Mouse (Mus musculus): ENCODE data around the gene Mcm7.
A peak's percentile ranks its signal among the peaks of the same experiment; 100 is the strongest.
"Not testable (repeated sequence)": the region's sequence is repeated elsewhere in the genome, so short reads cannot be mapped to it uniquely, and the experiment has no call there.

Mcm7 gene

DNA sequence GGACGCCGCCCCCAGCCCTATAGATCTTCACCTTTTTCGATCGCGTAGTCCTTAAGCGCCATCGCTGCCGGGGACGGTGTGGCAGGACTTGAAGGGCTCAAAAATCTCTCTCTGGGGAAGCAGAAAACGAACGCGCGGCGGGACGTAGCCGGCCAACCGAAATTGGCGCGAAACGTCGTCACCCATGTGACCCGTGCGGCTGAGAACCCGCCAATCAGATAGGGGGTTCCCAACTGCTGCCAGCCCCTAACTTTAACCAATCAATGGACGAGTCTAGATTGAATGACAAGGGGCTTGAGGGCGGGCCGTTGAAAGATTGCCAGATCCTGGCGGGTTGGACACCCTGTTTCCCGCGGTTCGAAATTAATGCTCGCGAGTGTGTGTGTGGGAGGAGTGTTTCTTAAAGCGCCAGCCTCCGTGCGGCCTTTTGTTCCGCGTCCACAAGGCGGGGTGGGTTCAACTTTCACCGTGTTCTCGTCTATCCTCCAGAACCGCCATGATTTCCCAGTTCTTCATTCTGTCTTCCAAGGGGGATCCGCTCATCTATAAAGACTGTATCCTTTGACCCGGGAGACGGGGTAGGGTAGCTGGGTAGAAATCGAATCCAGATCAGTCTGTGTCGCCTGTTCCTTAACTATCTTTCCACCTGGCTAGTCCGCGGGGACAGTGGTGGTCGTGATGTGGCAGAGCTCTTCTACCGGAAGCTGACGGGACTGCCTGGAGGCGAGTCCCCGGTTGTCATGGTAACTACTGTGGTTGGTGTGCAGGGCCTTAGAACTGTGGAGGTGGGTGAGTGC, at the start of gene Mcm7, which contains the start of gene Ap4m1:
Mcm7 (minus strand) TSS at position 728 of the 797 bp plus-strand sequence.
Ap4m1 (plus strand) TSS at position 308 of the 797 bp plus-strand sequence.
- peak; percentile 99 for DNase-seq

DNA sequence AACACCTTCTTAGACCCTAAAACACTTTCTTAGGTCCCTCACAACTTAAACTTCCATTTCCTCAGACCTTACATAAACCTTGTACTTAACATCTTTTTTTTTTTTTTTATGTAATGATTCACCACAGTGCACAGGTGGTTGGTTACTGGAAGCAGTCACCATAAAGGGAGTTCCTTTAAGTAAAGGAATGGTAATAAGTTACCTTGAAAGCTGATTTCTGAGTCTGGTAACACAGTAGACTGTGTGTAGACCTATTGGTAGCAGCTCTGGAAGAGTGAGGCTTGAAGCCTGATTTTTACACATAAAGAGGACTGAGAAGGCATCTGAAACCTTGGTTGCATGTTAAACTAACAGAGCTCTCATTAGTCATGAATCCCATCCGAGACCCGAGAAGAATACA, 47.6 kb upstream of the Mcm7 start:
- DNase-seq, result no peak

DNA sequence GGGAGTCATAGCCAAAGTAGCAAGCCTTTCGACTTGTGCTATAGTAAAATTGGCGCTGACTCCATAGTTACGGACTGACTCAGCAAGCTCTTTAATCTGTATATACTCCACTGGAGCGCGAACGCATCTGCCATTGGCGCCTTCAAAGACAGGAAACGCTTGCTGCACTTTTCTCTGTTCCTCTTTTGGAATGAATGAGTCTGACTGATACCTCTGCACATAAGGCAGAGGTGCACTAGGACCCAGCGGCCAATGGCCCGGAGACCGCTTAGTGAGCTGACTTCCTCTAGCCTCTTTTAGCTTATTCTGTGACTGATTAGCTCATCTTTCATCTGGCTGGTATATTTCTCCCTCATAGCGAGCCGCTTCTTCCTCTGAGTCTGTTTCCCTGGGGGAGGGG, 44.4 kb upstream of the Mcm7 start:
- not testable (repeated sequence) for DNase-seq

DNA sequence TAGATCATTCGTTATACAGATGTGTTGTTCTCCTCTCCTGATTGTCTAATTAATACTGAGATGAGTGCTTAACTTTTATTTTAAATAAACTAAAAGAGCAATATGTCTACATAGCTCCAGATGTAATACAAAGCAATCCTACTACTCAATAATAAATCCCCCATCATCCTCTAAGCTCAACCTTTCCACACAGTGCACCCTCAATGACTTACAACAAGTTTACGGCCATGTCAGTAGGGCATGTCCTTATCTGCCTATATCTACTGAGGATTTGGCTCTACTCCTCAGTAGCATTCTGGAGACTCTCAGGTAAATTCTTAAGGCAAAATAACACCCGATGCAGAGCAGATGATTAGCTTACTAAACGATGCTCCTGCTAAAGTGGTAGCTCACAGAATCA, 35.7 kb upstream of the Mcm7 start:
- DNase-seq, result no peak

DNA sequence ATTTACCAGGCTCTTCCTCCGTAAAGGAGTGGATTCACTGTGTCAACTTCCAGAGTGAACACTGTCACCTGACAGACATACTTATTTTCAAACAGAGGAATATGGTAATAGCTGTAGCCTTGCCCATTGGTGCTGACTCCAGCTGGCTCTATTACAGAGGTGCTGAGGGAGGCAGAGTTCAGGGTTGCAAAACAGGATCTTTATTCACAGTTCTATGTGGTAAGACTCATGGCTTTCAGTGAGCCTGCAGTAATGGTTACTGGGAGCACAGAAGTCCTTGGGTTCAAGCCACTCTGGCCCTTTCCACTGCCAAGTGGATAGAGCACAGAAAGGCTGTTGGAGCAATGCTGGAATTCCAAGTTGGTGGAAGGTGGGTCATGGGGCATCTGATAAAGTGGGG, 35.0 kb upstream of the Mcm7 start:
- no peak for DNase-seq

DNA sequence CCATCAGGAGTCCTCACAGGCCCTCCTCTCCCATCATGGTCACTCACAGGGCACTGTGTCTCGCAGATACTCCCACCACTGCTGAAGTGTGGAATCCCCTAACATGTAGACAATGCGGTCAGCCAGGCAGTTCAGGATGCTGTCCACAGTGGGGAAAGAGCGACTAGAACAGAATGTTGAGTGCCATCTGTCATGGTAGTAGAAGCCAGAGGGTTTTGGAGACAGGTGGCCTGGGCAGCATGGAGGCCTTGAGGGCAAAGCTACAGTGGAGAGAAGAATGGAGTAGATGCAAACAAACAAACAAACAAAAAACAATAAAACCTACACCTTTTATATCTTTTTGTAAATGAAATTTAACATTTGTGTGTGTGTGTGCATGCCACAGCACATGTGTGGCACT, 29.9 kb upstream of the Mcm7 start:
- DNase-seq, result no peak

DNA sequence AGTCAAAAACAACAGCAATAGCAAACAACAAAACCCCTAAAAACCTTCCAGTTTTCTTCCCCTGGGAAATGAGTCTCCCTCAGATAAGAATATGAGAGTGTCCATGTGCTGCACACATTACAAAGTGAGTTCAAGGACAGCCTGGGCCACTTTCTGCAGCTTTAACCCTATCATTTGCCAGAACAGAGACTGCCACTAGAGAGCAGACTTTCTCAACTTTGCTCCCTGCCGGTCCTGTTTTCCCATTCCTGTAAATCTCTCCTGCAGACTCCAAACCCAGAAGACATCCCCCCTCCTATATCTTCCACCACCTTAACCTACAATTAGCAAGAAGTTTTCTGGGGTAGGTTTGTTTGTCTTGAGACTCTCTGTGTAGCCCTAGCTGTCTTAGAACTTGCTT, 27.4 kb upstream of the Mcm7 start:
- no peak for DNase-seq

DNA sequence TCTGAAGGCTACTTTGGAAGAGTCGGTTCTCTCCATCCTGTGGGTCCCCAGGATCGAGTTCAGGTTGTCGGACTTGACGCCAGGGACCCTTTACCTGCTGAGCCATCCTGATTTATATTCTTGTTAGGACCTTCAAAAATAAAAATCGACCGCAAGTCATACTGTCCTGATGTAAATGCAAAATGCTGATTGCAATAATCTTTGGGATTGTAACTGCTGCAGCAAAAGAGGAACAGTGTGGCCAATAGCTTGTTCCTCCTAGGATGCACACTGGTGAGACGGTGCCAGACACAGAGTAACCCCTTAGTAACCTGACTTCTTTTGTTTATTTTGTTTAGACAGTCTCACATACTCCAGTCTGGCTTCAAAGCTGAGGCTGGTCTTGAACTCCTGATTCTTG, 23.2 kb upstream of the Mcm7 start:
- DNase-seq, result no peak

DNA sequence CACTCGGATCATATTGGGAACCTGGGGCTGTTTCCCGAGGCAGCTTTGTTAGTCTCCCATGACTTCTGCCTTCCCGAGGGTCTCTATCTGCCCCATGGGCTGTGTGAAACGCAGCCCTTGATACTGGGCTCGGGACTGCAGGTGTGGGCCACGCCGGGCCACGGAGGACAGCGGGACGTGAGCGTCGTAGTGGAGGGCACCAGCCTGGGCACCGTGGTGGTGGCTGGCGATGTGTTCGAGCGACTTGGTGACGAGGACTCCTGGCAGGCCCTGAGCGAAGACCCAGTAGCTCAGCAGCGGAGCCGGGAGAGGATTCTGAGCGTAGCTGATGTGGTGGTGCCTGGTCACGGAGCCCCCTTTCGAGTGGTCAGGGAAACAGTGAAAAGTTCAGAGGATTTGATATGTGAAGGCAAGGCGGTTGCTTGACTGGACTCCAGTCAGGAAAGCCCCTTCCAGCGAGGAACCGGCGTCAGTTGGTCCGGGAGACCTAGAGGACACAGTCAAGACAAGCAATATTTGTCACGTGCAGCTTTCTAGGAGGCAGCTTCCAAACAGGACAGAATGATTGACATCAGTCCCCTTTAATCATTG, 22.6 kb upstream of the Mcm7 start:
- DNase-seq, result no peak

DNA sequence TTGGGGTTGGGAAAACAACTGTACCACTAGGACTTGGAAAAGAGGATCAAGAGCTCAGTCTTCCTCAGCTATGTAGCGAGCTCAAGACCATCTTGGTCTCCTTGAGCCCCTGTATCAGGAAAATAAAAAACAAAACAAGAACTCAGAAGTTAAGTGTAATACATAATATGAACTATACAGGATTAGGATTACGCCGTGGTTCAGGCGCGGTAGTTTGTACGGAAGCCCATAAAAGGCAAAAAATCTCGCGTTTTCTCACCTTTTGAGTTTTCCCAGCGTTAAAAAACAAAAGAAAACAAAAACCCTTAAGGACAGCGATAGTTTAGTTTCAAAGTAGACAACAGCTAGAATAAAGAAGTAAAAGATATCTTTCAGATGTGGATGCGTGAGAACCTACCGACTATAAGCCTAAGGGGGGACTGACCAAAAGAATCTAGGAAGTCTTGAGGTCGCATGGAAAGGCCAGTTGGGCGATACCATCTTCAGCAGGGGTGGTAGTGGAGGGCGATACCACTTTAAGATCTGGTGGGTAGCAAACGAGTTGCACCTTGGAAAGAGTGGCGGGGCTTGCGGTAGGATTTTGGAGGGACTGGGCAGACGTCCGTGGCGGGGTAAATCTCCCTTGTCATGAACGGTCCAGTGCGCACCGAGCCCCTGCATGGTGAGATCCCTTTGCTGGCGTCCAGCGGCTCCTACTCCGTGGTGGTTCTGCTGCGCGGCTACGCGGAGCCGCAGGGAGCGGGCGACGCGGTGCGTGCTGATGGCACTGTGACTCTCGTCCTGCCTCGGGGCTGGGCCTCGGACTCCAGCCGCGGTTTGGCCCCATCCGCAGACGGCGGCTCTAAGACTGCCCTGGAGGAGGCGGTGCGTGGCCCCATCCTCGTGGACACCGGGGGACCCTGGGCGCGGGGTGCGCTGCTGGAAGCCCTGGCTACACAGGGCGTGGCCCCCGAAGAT, 21.8 kb upstream of the Mcm7 start, which contains the start of gene Mblac1:
Mblac1 (plus strand) TSS at position 544 of the 957 bp plus-strand sequence.
- DNase-seq, result peak; percentile 90

DNA sequence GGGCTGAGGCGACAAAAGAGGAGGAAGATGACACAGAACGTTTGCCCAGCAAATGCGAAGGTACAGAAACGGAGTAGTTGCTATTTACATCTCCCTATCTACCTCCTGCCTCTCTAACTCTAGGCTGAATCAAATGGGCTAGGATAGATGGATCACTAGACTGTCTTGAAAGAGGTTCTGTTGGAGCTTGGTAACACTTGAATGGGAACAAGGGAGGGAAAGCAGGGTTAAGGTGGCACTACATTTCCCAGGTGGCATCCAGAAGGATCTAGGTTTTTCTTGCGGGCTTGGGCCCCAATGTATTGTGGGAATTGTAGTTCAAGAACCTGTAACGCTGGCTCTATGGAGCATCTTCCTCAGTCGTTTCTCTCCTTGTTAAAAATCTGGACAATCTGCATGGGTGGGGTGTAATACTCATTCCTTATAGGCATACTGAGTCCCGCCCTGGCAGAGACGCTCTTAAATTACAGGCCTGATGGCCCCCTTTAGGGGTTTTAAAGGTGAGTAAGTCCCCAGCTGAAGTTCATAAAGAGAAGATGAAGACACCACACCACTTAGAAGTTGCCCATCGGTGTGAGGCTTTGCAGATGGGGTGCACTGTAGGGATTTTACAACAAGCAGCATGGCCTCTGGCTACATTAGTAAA, 15.6 kb upstream of the Mcm7 start:
- peak; percentile 70 for DNase-seq

DNA sequence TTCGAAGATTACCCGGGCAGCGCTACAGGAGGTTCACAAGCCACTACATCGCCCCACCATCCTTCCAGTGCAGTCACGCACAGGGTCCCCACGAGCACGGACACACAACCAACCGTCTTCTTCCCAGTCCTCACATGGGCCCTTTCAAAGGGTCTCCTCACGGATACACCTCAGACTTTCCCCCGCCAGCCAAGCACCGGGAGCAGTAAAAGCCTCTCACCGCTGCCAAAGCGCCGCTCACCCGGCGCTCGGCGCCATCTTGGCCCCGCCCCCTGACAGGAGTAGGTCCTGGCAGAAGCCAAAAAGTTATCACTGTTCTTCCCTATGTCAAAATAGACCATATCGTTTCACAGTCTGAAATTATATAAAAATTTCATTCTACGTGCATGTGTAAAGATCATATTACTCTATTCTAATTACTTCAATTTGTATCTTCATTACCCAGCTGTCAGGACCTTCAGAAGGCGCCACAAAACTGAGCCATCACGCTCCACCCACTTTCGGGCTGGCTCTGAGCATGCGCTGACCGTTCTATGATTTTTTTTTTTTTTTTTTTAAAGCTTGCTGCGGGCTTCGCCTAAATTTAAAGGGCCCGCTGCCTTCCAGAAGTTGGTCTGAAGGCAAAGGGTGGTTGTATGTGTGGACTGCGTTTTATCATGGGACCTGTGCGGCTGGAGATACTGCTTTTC, 14.9 kb upstream of the Mcm7 start, which contains the start of the genes Taf6 and Cnpy4:
Taf6 (minus strand) TSS at position 502 of the 689 bp plus-strand sequence.
Cnpy4 (plus strand) TSS at position 536 of the 689 bp plus-strand sequence.
- DNase-seq, result peak; percentile 86

DNA sequence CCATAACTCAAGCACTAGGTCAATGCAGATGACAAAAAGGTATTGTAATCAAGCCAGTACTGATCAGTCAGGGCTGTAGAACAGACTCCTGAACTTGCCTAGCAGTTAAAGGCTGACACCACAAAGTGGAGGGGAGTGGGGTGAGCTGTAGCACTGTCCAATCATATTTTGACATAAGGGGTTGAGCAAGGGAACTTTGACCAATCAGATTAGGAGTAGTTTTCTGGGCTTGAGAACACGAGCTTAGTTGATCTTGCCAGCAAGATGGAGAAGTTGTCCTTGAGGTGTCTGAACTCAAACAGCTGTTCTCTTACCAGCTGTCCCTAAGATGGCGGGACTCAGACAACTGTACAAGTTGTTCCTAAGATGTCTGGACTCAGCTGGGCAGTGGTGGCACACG, 995 bp upstream of the Mcm7 start:
- DNase-seq, result no peak

DNA sequence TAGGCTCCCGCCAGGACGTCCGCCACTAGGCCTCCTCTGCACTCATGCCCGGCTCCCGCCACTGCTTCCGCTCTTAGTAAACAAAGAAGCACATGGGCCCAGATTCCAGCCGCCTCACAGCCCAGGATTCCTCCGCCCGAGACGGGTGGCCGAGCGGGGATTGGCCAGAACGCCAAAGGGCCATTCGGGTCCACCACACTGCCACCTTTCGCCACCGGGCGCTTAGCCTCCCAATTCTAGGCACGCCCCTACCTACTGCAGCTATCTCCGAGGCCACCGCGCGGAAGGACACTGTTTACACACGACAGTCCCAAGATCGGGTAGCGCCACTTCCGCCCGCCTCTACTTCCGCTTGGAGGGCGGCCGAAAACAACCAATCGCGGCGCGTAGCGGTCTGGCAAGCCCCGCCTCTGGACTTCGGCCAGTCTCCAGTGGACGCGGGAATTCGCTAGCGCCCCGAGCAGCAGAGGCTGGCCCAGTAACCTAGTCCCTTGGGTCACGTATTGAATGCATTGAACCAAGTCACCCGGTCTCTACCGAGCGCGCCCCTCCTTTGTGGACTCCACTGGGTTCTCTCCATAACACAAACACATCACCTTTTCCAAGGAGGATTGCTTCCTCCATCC, 1.2 kb downstream of the Mcm7 start:
- peak; percentile 98 for DNase-seq

DNA sequence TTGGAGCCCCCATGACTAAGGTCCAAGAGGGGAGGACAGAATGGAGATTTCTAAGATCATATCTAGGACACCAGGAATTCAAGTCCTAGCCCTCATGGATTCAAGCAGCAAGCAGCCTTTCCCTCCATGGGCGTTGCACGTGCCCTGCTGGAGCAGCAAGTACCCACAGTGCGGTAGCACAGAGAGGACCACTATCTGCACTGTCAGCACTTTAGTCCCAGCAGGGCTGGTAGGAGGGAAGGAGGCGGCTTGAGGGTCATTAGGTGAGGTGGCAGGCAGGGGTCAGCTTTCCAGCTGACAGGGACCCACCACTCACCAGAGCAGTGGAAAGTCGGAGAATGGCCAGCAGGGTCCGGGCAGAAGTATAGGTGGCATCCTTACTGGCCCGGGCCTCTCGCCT, 6.6 kb downstream of the Mcm7 start:
- no peak for DNase-seq

DNA sequence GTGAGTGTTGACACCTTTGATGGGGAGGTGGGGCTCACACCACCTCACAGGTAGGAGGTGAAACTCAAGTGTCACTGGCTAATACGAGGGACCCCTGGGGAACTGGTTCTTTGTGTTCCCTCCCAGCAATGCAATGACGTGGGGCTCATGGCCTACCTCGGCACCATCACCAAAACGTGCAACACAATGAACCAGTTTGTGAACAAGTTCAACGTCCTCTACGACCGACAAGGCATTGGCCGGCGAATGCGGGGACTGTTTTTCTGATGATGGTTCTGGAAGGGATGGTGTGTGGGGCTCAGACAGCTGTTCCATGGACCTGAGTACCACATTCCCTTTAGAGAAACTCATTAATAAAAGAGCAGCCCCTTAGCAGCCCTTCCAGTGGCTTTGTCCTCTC, 8.6 kb downstream of the Mcm7 start:
- DNase-seq, result no peak

DNA sequence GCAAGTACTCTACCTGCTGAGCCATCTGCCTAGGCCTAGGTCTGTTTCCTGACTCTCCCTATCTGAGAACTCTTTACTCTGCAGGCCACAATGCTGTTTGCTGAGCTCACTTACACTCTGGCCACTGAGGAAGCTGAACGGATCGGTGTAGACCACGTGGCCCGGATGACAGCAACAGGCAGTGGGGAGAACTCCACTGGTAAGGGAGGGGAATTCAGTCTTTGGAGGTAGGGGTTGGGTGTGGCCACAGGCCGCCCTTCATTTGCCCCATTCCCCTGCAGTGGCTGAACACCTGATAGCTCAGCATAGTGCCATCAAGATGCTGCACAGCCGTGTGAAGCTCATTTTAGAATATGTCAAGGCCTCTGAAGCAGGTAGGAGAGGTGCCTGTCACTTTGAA, 9.2 kb downstream of the Mcm7 start:
- no peak for DNase-seq

DNA sequence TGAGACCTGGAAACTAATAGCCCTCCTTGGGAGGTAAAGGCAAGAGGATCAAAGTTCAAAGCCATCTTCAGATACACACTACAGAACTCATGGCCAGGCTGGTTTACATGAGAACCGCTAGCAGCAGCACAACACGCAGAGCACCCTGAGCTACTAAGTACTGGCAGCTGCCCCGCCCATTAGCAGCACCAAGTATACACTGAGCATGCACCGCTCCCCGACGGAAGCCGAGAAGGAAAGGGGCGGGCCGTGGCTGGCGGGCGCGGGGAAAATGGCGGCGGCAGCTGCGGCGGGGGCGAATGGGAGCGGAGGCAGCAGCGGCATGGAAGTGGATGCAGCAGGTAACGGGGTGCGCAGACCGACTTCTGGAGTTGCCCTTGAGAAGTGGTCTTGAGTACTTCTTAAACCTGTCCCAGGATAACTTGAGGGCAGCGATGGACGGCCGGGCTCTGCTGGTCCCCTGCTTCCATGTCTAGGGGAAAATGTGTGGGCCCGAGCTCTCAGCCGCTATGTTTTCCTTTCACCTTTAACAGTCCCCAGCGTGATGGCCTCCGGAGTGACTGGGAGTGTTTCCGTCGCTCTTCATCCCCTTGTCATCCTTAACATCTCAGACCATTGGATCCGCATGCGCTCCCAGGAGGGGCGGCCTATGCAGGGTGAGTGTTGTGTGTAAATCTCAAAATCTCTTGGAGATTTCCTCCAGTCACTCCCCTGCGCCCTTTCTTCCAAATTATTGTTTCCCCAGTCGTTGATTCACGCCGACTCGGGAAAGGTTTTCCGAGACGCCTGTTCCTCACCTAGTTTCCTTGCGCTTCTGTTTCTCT, 11.2 kb downstream of the Mcm7 start, which contains the start of gene Cops6:
Cops6 (plus strand) TSS at position 230 of the 824 bp plus-strand sequence.
- DNase-seq, result peak; percentile 94

DNA sequence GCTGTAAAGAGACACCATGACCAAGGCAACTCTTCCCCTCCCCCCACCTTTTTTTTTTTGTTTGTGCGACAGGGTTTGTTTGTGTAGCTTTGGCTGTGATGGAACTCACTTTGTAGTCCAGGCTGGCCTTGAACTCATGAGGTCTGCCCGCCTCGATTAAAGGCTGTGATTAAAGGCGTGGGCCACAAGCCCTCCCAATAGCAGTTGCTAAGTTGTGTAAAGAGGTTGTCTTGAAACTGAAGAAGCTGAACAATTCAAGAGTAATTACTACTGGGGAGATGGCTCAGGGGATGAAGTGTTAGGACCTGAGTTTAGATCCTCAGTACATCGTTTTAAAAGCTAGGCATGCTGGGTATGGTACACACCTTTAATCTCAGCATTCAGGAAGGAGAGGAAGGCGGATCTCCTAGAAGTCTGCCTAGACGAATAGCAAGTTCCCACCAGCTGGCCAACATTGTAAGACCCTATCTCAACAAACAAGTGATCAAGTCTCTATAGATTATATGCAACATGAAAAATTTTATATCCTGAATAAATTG, 11.9 kb downstream of the Mcm7 start:
- no peak for DNase-seq

DNA sequence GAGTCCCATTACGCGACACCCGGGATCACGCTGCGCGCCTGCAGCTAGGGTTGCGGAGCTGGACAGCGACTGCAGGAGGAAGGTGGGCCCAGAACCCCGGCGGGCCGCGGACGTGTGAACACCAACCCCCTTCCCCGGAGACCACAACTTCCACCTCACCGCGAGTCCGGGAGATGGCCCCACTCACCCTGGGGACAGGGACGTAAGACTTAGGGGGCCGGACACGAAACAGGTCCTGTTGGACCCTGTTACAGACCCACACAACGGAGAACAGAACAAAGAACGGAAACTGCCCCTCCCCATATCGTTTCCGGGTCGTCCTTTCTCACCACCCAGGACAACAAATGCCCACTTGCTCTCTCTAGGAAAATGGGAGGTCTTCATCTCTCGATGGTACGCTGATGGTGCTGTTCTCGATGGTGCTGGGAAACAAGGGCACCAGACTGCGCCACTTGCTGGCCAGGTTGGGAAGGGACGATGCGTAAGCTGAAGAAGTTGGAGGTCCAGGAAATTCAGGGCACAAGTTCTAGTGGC, 16.7 kb downstream of the Mcm7 start, which contains the start of gene Zfp113:
Zfp113 (minus strand) TSS at position 302 of the 534 bp plus-strand sequence.
- DNase-seq, result peak; percentile 87
